Mouse (Mus musculus) mesoderm, embryonic 11.5 days (tissue): Measurements from ENCODE around the gene Kif6.

Experiments used
- DNase-seq: peaks from one replicate; pipeline ENCODE4 v3.0.0-alpha.2; 2012; ENCODE audit warnings: low read depth, low spot score

Kif6 gene

DNA sequence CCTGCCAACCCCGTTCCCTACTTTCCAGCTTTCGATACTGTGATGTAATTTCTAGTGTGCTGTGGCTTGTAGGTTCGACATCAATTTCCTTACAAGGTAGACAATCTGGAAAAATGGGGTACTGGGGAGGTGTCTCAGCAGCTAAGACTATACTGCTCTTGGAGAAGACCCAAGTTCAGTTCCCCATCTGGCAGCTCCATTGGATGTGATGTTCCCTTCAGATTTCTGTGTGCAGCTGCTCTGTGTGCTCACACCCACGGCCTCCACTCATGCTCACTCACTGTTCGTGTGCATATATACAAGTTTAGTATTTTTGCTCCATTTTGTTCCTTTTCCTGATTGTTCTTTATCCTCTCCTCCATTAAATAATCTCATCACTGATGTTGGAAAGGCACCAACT, 51.8 kb downstream of the Kif6 start:
- DNase-seq: no peak

DNA sequence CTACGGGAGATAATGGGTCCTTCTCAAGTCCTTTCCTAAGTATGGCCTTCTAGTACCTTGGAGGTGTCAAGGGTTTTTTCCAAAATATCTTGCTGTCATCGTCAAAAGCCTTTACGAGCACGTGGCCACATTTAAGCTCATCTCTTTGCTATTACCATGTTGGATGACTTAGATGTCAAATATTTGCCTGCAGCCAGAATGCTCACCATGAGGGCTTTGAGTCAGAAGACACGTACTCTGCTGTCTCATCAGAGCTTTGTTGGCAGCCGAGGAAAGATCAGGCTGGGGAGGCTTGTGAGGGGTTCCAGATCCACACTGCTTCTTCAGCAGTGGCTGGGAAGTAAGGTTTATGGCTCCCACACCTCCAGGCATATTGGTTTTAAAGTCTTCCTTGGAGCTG, 53.4 kb downstream of the Kif6 start:
- DNase-seq: no peak

DNA sequence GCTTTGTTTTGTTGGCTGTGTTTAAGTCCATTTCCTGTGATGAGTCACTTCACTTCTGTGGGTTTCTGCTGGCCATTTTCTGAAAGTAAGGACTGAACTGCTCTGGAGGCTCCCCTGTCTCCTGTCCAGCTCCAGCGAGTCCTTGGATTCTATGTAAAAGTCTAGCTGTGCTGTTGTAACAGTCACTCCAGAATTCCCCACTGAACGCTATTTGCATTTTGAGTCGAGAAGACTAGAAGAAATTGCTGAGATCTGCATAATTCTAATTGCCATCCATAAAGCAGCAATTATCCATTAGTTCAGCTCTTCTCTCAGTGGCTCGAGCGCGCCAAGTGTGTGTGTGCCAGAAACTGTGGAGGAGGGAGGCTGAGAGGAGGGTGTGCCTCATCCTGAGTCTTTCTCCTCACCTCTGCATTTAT, 57.0 kb downstream of the Kif6 start:
- DNase-seq: no peak

DNA sequence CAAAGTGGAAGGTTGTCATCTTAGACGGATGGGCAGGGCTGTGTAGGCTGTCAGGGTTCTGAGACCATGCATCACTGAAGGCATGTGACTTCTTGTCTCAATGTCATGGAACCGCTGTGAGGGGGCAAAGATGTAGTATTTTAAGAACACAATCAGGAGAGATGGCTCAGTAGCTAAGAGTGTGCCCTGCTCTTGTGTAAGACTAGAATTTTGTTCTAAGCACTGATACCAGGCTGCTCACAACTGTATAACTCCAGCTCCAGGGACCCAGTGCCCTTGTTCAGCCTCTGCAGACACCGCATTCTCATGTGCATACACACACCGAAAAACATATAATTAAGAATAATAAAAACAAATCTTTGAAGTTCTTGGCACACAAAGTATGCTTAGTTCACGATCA, 57.5 kb downstream of the Kif6 start:
- DNase-seq: no peak

DNA sequence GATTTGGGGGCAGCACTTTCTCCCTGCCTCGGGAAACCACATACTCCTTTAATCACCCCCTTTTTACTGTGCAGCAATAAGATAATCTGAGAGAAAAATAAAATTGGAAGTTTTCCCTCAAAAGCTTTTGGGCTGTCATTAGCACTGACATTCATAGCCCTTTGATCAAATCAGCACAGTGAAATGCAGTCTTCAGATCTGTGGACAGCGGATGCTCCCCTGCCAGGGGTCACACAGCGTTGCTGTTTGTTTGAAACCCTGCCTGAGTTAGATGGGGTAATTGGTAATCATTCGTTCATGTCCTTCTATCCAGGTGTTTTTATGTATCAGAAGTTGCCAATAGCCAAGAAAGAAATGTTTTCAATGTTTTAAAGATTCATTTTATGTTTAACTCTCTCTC, 60.7 kb downstream of the Kif6 start:
- no peak for DNase-seq

DNA sequence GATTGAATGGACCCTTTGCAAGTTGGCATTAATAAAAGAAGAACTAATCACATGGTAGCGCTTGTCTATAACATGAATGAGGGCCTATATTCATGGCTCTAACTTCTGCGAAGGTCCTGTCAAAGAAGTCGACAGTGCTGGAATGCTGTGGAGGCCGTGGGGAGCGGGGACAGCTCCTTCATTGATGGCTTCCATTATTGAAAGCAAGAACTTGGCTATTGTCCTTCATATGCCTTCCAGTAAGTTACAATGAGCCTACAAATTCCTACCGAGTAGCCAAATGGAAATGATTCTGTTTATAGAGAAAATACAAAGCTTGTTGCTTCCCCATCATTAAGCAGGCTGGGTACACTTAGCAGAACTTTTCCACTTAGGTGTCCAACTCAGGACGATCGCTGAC, 66.5 kb downstream of the Kif6 start:
- peak; percentile 59 for DNase-seq

DNA sequence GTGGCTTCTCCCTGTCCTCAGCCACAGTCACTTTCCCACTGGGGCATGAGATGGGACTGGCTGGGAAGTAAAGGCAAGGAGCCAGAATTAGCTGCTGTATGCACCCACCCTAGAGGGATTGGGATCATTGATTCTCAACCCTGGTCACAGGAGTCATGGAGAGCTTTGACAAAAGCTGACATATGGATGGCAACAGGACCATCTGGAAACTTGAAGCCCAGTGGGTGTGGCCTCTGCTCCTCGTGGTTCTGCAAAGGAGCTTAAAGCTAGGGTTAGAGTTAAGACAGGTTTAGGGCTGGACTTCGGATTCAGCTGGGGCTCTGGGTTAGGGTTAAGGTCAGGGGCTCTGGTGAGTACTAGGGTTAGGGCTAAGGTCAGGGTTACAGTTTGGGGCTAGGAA, 69.2 kb downstream of the Kif6 start:
- peak; percentile 35 for DNase-seq

DNA sequence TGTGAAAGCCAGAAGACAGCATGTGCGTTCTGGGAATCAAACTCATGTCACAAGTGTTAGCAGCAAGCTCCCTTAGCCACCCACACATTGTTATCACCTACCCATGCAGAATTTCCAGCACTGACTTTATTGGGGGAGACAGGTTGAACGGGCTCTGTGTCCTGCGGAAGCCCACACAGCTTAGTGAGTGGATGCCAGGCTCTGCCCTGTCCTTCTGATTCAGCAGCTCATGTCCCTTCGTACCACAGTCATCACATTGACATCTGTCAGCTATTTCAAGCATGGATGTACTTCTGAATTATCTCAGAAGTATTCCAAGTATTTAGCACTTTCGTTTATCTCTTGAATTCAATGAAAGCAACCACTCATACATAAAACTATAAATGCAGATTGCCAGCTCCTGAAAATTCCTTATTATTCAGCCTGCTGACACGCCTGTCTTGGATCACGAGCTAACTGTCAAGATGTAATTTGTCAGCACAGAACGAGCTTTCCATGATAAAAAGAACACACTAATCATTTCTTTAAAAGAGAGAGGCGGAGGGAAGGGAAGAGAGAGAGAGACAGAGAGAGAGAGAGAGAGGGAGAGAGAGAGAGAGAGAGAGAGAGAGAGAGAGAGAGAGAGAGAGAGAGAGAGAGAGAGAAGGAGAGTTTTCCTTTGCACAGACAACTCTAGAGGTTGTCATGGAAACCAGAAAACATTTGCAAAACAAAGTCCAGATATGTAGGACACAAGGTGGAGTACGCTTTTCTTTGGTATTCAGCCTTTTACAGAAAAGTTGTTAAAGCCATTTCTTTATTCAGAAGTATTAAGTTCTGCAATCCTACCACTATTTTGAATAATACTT, 75.9 kb downstream of the Kif6 start:
- peak; percentile 56 for DNase-seq

DNA sequence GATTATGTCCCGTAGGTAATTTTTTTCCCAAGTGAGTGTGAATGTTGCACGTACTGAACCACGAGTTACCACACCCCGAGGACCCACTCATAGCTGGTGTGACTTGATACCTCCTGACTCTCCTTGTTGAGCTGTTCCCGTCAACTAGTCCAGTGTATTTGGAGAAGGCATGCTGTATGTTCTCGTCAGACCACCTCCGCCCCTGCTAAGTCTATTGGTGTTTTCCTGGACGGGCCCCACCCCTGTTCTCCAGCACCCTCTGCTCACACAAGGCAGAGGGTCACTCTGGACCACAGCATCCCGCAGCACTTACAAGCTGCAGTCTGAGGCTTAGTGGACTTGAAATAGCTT, 76.5 kb downstream of the Kif6 start:
- DNase-seq: no peak

DNA sequence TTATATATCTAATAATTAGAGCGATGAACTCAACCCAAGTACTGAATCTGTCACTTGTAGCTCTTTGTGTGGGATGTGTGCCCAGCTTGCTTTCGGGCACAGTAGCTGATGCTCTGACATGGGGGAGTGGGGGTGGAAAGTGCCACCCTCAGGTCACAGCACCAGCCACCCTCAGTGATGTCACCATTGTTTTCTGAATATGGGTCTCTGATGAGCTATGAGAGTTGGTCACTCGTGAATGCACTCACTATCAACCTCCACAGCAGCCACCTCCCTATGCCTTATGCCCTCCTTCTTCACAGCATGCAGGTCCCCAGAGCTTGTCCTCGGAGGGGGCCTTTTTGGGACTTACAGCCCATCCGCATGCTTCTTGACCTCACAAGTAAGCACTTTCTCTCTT, 78.3 kb downstream of the Kif6 start:
- no peak for DNase-seq

DNA sequence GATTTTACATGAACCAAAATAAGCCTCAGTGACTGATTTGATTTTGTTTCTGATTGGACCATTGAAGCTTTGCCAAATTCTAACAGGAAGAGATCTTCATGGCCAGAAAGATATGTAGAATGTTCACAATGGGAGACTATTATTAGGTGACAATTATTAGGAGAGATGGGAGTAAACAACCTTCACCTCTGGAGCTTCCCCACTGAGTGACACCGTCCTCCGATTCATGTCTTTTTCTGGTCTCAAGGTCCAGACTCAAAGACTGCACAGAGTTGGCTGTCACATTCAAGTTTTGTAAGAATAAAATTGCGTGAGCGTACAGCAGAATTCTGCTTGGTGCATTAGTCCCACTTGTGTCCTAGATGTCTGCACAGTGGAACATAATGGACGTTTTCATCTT, 82.3 kb downstream of the Kif6 start:
- DNase-seq: no peak

DNA sequence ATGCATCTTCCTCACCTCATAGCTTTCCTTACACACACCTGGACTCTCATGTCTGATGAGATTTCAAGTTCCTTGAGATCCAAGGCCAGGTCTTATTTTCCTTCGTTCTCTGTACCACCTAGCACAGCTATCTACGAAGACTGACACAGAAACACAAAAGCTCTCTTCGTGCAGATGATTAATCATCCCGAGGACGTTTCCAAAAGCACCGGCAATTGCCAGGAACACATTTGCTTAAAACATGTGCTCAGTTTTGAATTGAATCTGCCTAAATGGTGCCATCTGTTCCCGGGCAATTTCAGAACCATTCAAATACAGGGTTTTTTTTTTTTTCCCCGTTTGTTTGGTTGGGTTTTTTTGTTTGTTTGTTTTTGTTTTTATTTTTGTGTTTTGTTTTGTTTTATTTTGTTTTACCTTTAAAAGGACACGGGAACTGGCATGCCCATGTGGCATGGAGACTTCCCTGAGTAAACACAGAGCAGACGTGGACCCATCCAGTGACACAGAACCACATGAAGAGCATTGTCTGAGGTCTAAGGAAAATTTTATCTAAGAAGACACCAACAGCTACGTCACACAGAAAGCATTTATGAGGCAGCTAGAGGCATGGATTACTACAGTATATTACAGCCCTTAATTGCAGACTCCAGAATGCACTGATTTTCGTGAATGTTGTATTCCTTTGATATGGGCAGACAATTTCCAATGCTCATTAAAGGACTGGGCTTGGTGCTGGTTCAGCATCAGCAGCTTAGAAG, 88.7 kb downstream of the Kif6 start:
- no peak for DNase-seq

DNA sequence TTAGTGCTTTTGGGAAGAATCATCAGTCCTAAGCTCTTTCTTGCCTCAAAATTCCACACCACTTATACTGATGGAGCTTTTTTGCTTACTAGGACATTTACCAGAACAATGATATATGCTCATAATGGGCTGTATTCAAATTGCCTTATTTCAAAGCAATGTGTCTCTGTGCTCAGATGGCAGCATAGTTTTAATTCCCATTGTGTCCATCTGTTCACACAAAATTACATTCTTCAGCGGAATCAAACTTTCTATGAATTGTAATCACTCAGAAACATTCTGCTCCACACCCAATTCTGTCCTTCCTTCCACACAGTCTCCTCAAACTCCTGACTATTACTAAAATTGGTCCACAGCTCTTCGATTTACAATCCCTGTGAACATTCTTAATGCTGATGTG, 94.3 kb downstream of the Kif6 start:
- no peak for DNase-seq

DNA sequence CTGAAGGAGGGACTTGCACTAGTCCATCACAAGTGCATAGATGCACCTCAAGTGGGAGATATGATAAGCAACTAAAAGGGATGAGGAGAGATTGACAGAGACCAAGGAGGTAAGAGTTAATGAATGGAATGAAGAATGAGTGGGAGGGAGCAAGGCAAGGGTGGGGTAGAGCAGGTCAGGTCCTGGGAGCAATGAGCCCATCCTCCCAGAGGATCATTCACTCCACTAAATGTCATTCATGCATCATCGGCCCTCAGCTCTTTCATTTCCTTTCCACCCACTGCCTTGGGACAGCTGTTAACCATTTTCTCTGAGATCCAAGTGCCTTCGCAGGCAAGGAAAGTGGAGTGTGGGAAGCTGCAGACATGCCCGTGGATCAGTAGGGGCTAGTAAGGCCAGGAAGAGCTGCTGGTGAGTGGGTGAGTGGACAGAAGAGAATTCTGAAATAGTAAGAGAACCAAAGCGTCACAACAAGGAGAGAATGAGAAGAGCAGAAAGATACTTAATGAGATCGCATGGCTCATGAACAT, 95.2 kb downstream of the Kif6 start:
- no peak for DNase-seq

DNA sequence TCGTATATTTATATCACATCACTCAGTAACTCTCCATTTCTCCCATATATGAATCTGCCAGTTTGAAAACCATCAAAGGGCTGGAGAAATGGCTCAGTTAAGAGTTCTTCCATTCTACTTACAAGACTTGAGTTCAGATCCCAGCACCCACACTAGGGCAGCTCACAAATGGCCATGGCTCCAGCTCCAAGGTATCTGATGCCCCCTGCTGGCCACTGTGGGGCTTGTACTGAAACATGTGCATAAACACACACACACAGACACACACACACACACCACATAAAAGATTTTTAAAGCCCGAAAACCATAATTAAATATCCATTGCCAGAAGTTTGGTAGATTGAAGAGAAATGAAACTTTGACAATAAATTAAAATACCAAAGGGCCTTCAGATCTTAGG, 111.3 kb downstream of the Kif6 start:
- no peak for DNase-seq

DNA sequence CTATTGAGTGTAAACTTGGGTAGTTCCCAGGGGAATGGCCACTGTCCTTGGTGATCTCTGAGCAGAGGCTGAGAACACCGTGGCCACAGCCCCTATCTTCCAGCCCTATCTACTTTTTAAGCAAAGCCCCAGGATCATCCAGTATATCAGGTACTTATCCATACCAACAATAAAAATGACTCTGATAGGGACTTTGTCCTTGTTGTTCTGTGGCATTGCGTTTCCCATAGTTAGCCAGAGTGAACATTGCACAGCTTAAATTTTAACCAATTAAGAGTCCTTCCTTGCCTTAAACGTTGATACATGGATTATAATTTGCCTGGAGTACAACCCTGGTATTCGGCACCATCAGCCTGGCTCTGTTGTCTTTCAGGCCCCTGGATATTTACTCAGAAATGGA, 112.0 kb downstream of the Kif6 start:
- DNase-seq: no peak

DNA sequence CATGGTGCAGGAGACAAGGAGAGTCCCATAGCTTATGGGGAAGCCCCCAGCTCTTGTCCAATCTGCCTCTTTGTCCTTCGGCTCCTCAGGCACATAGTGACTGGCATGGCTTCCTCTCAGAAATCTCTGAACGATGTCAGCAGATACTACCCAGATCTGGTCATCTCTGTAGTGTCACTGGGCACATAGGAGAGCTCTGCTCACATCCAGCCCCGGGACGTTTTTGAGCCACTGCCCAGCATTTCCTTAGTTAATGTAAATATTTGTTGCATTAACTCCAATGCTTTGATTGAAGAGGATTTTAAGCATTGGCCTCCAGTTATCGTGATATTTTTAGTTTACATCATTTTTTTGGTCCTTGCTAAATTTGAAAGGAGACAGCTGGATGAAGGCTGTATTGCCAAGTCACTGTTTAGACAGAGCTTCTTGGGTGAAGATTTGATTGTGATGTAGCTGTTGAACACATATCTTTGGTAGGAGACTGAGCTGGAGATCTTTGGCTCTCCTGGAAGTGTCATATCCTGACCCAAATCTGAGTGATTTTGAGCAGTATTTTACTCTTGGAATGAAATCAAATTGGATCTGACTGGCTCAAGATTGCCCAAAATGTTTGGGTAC, 112.6 kb downstream of the Kif6 start:
- DNase-seq: no peak

DNA sequence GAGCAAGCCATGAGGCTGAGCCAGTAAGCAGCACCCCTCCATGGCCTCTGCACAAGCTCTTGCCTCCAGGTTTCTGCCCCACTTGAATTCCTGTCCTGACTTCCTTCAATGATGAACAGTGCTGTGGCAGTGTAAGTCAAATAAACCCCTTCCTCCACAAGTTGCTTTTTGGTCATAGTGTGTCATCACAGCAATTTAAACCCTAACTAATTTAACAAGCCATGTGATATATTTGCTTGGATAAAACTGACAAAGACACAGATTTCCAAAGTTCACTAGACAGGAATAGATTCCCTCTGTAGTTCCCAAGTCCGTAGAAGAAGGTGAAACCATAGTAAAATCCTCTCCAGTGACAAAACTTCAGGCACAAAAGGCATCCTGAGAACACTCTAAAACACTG, 114.9 kb downstream of the Kif6 start:
- DNase-seq: no peak

DNA sequence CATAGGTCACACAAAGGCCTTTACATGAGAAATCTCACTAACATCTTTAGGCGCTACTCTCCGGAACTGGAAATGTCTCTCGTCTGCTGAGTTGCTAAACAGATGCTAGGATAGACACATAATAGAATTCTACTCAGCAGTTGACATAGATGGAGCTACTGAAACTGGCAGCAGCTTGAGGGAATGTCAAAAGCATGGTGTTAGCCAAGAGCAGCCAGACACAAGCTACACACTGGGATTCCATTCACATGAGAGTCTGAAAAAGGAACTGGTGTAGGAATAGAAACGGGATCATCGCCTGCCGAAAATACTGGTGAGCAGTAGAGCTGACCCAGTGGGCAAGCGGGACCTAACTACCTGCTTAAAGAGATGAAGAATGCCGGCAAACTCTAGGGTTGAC, 117.8 kb downstream of the Kif6 start:
- DNase-seq: no peak

DNA sequence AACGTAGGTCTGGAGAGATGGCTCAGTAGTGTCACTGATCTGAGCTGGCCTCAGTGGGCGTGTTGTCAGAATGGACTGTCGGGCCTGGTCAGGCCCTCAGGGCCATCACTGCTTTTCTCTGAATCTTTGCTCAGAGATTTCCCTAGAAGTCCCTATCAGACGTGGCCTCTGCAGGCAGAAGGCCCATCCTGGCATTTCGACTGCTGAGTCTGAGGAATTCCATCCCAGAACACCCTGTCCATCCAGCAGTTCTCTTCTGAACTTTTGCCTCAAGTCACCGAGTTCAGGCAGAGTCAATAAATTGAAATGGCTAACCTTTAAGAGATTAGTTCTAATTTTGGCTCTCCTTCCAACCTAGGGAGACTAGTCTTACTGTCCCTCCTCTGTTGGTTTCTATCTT, 119.1 kb downstream of the Kif6 start:
- DNase-seq: no peak

DNA sequence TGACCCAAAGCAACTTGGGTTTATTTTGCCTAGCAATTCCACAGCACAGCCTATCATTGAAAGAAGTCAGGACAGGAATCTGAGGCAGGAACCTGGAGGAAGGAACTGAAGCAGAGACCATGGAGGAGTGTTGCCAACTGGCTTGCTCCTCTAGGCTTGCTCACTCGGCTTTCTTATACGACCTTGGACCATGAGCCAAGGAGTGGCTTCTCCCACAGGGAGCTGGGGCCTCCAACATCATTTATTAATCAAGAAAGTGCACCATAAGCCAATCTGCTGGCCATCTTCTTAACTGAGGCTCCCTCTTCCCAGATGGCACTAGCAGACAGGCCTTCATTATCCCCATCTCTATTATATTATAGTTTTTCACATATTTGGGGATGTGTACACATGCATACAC, 119.8 kb downstream of the Kif6 start:
- no peak for DNase-seq

DNA sequence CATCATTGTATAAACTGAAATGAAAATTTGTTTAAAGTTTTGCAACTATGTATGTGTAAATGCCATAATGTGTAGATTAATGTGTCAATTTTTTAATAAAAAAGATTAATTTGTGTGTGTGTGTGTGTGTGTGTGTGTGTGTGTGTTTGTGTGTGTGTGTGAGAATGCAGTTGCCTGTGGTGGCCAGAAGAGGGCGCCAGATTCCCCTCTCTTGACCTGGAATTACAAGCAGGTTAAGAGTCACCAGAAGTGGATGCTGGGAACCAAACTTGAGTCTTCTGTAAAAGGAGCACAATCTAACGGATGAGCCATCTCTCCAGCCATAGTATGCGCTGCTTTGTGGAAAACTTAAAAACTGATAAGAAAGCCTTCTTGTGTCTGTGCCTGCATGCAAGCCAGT, 121.4 kb downstream of the Kif6 start:
- DNase-seq: no peak
